Mouse (Mus musculus): ENCODE data around the gene Cby3. TPM values are rescaled to one million over a fixed set of nuclear protein-coding genes. Genes with fewer than 3 reads are reported as not detected.
A peak's percentile ranks its signal among the peaks of the same experiment; 100 is the strongest.

Gene Cby3
- polyA plus RNA-seq, 2 experiments: 0.16 to 0.47 TPM

- DNase-seq (ENCODE audit: low spot score): no peak
Observed at GRCm38 (mm10) chr11:50381311-50381710, 27.0 kb downstream of the Cby3 start.

GRCm38 (mm10) chr11:50387167-50387679 lies 33.0 kb downstream of the Cby3 start:
- Histone ChIP-seq H3K27me3 (ENCODE audit: control insufficient read depth, insufficient read depth, low read length) (no peaks in the 10 kb centered on the region), H3K4me2 (replicated peaks; ENCODE audit: low read depth, low read length, severe bottlenecking) (no peak overlapping the region), H3K4me3 (replicated peaks; ENCODE audit: low read length) (no peak overlapping the region), H3K9ac (ENCODE audit: low read depth, low read length, severe bottlenecking) (no peak overlapping the region), H3K36me3 (ENCODE audit: control insufficient read depth, insufficient read depth, low read length) (peaks cover 76% of the 10 kb centered on the region), H3K27ac (replicated peaks; ENCODE audit: low read depth, low read length) (no peak overlapping the region), H3K9me3 (ENCODE audit: control insufficient read depth, low read length) (no peaks in the 10 kb centered on the region), H3K4me1 (ENCODE audit: control insufficient read depth, insufficient read depth, low read length) (no peaks in the 10 kb centered on the region)
- 65% methylated on average over 3 of the region's 3 CpGs for WGBS
- no peak for ATAC-seq (ENCODE audit: low FRiP score, low read depth)
- TF ChIP-seq POLR2A (IDR thresholded peaks at IDR 0.05; ENCODE audit: borderline replicate concordance, extremely low read depth, insufficient read depth, insufficient read length): no peak
- no peak for DNase-seq (ENCODE audit: low spot score)

More at GRCm38 (mm10) chr11:50381311-50381710, 27.0 kb downstream of the Cby3 start:
- no peak for ATAC-seq (ENCODE audit: low FRiP score, low read depth)
- H3K9me3 ChIP-seq (ENCODE audit: control insufficient read depth, low read length): no peaks in the 10 kb centered on the region
- peaks cover 16% of the 10 kb centered on the region for H3K4me1 ChIP-seq (ENCODE audit: control insufficient read depth, insufficient read depth, low read length)
- peak overlapping the region; percentile 12; the same call in 1 of the 2 replicates for H3K4me3 ChIP-seq (replicated peaks; ENCODE audit: low read length)
- TF ChIP-seq POLR2A (IDR thresholded peaks at IDR 0.05; ENCODE audit: borderline replicate concordance, extremely low read depth, insufficient read depth, insufficient read length): no peak
- H3K36me3 ChIP-seq (ENCODE audit: control insufficient read depth, insufficient read depth, low read length): peaks cover 59% of the 10 kb centered on the region
- no peak overlapping the region for H3K9ac ChIP-seq (ENCODE audit: low read depth, low read length, severe bottlenecking)
- no peaks in the 10 kb centered on the region for H3K27me3 ChIP-seq (ENCODE audit: control insufficient read depth, insufficient read depth, low read length)
- no peak overlapping the region for H3K27ac ChIP-seq (replicated peaks; ENCODE audit: low read depth, low read length)
- WGBS: 31% methylated on average over 4 of the region's 4 CpGs
- peak overlapping the region; percentile 41 for H3K4me2 ChIP-seq (replicated peaks; ENCODE audit: low read depth, low read length, severe bottlenecking)

- TF ChIP-seq POLR2A (IDR thresholded peaks at IDR 0.05; ENCODE audit: borderline replicate concordance, extremely low read depth, insufficient read depth, insufficient read length): no peak
- H3K9ac ChIP-seq (ENCODE audit: low read depth, low read length, severe bottlenecking): no peak overlapping the region
- peak; percentile 23; the same call in 1 of the 2 replicates for ATAC-seq (ENCODE audit: low FRiP score, low read depth)
- no peak overlapping the region for H3K4me3 ChIP-seq (replicated peaks; ENCODE audit: low read length)
- no peak overlapping the region for H3K27ac ChIP-seq (replicated peaks; ENCODE audit: low read depth, low read length)
- H3K9me3 ChIP-seq (ENCODE audit: control insufficient read depth, low read length): no peaks in the 10 kb centered on the region
- no peaks in the 10 kb centered on the region for H3K4me1 ChIP-seq (ENCODE audit: control insufficient read depth, insufficient read depth, low read length)
- H3K27me3 ChIP-seq (ENCODE audit: control insufficient read depth, insufficient read depth, low read length): no peaks in the 10 kb centered on the region
- no peak for DNase-seq (ENCODE audit: low spot score)
- WGBS: 83% methylated on average over 4 of the region's 4 CpGs
- H3K36me3 ChIP-seq (ENCODE audit: control insufficient read depth, insufficient read depth, low read length): peaks cover 76% of the 10 kb centered on the region
- H3K4me2 ChIP-seq (replicated peaks; ENCODE audit: low read depth, low read length, severe bottlenecking): no peak overlapping the region
Observed at GRCm38 (mm10) chr11:50387697-50388096, 33.4 kb downstream of the Cby3 start.

- Histone ChIP-seq H3K4me1 (ENCODE audit: control insufficient read depth, insufficient read depth, low read length) (no peaks in the 10 kb centered on the region), H3K27ac (replicated peaks; ENCODE audit: low read depth, low read length) (no peak overlapping the region), H3K9me3 (ENCODE audit: control insufficient read depth, low read length) (no peaks in the 10 kb centered on the region), H3K9ac (ENCODE audit: low read depth, low read length, severe bottlenecking) (no peak overlapping the region), H3K36me3 (ENCODE audit: control insufficient read depth, insufficient read depth, low read length) (peaks cover 71% of the 10 kb centered on the region), H3K4me3 (replicated peaks; ENCODE audit: low read length) (no peak overlapping the region), H3K4me2 (replicated peaks; ENCODE audit: low read depth, low read length, severe bottlenecking) (no peak overlapping the region), H3K27me3 (ENCODE audit: control insufficient read depth, insufficient read depth, low read length) (no peaks in the 10 kb centered on the region)
- DNase-seq (ENCODE audit: low spot score): no peak
- no peak for TF ChIP-seq POLR2A (IDR thresholded peaks at IDR 0.05; ENCODE audit: borderline replicate concordance, extremely low read depth, insufficient read depth, insufficient read length)
- peak; percentile 14; the same call in 1 of the 2 replicates for ATAC-seq (ENCODE audit: low FRiP score, low read depth)
- WGBS: 85% methylated on average over 3 of the region's 3 CpGs
Observed at GRCm38 (mm10) chr11:50388217-50388929, 34.1 kb downstream of the Cby3 start.

- 68% methylated on average over 3 of the region's 3 CpGs for WGBS
- no peak for TF ChIP-seq POLR2A (IDR thresholded peaks at IDR 0.05; ENCODE audit: borderline replicate concordance, extremely low read depth, insufficient read depth, insufficient read length)
- H3K27me3 ChIP-seq (ENCODE audit: control insufficient read depth, insufficient read depth, low read length): no peaks in the 10 kb centered on the region
- no peak overlapping the region for H3K9ac ChIP-seq (ENCODE audit: low read depth, low read length, severe bottlenecking)
- H3K4me3 ChIP-seq (replicated peaks; ENCODE audit: low read length): no peak overlapping the region
- no peak for ATAC-seq (ENCODE audit: low FRiP score, low read depth)
- no peak overlapping the region for H3K27ac ChIP-seq (replicated peaks; ENCODE audit: low read depth, low read length)
- peaks cover 71% of the 10 kb centered on the region for H3K36me3 ChIP-seq (ENCODE audit: control insufficient read depth, insufficient read depth, low read length)
- H3K9me3 ChIP-seq (ENCODE audit: control insufficient read depth, low read length): no peaks in the 10 kb centered on the region
- no peaks in the 10 kb centered on the region for H3K4me1 ChIP-seq (ENCODE audit: control insufficient read depth, insufficient read depth, low read length)
- H3K4me2 ChIP-seq (replicated peaks; ENCODE audit: low read depth, low read length, severe bottlenecking): no peak overlapping the region
- DNase-seq (ENCODE audit: low spot score): no peak
Observed at GRCm38 (mm10) chr11:50389011-50389410, 34.7 kb downstream of the Cby3 start.
